Mouse (Mus musculus): ENCODE data around the gene H2-Aa. TPM values are rescaled to one million over a fixed set of nuclear protein-coding genes. Genes with fewer than 3 reads are reported as not detected.

H2-Aa gene
- polyA plus RNA-seq, 1 experiment from 2014 or later = 9.0 TPM

DNA sequence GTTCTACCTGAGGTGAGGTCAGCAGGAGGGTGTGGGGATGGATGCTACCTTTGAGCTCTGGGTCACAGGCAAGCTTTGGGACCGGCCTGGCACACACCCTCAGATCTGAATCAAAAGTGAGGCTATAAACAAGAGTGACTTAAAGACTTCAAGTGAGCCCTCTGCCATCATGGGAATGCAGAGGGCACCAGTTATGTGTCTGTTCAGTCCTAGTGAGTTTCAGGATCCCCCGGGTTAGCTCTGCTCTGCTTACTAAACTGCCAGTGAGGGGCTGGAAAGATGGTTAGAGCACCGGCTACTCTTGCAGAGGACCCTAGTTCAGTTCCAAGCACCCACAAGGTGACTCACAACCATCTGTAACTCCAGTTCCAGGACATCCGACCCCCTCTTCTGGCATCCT, 4.9 kb upstream of the H2-Aa start:
- Histone ChIP-seq H3K36me3 (ENCODE audit: control insufficient read depth, insufficient read depth, low read length) (no peaks in the 10 kb centered on the region), H3K9me3 (ENCODE audit: control insufficient read depth, low read length) (no peaks in the 10 kb centered on the region), H3K27me3 (ENCODE audit: control insufficient read depth, insufficient read depth, low read depth, low read length) (no peaks in the 10 kb centered on the region), H3K4me1 (replicated peaks; ENCODE audit: control insufficient read depth, insufficient read depth, low read length) (peaks cover 4% of the 10 kb centered on the region), H3K9ac (ENCODE audit: low read length) (no peak overlapping the region), H3K4me3 (ENCODE audit: low read length) (no peak overlapping the region), H3K27ac (ENCODE audit: low read length) (no peak overlapping the region), H3K4me2 (ENCODE audit: low read depth, low read length) (no peak overlapping the region)
- no peak for ATAC-seq (ENCODE audit: low read depth)
- WGBS = 81% methylated on average over 4 of the region's 4 CpGs

- no peaks in the 10 kb centered on the region for H3K9me3 ChIP-seq (ENCODE audit: control insufficient read depth, low read length)
- no peak overlapping the region for H3K4me3 ChIP-seq (ENCODE audit: low read length)
- H3K36me3 ChIP-seq (ENCODE audit: control insufficient read depth, insufficient read depth, low read length) = no peaks in the 10 kb centered on the region
- 17% methylated on average over 8 of the region's 8 CpGs for WGBS
- H3K27me3 ChIP-seq (ENCODE audit: control insufficient read depth, insufficient read depth, low read depth, low read length) = no peaks in the 10 kb centered on the region
- no peak overlapping the region for H3K9ac ChIP-seq (ENCODE audit: low read length)
- H3K27ac ChIP-seq (ENCODE audit: low read length) = no peak overlapping the region
- ATAC-seq (ENCODE audit: low read depth) = peak; percentile 91
- no peak overlapping the region for H3K4me2 ChIP-seq (ENCODE audit: low read depth, low read length)
- H3K4me1 ChIP-seq (replicated peaks; ENCODE audit: control insufficient read depth, insufficient read depth, low read length) = peaks cover 4% of the 10 kb centered on the region
These were observed 4.0 kb upstream of the H2-Aa start for GRCm38 (mm10) chr17:34291609-34292008.

GRCm38 (mm10) chr17:34288131-34288530, 508 bp upstream of the H2-Aa start:
- H3K27ac ChIP-seq (ENCODE audit: low read length) = no peak overlapping the region
- H3K27me3 ChIP-seq (ENCODE audit: control insufficient read depth, insufficient read depth, low read depth, low read length) = no peaks in the 10 kb centered on the region
- no peak overlapping the region for H3K4me2 ChIP-seq (ENCODE audit: low read depth, low read length)
- H3K9me3 ChIP-seq (ENCODE audit: control insufficient read depth, low read length) = no peaks in the 10 kb centered on the region
- WGBS = 66% methylated on average over 3 of the region's 3 CpGs
- H3K4me3 ChIP-seq (ENCODE audit: low read length) = no peak overlapping the region
- no peaks in the 10 kb centered on the region for H3K36me3 ChIP-seq (ENCODE audit: control insufficient read depth, insufficient read depth, low read length)
- no peaks in the 10 kb centered on the region for H3K4me1 ChIP-seq (replicated peaks; ENCODE audit: control insufficient read depth, insufficient read depth, low read length)
- H3K9ac ChIP-seq (ENCODE audit: low read length) = no peak overlapping the region
- ATAC-seq (ENCODE audit: low read depth) = no peak

DNA sequence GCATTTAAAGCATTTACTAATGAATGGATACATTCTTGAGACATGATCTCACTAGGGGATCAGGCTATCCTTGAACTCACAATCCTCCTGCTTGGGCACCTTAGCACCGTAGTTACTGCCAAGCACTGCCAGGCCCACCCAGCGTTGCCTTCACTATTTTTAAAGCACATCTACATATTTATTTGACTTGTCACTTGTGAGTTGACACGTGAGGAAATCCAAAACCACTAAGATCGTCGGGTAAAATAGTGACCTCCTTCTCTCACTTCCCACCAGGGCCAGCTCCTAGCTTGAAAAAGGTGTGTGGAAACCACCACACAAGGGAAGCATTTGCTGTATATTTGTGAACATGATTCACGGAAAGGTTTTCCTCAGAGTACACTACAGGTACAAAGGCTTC, 624 bp downstream of the H2-Aa start:
- Histone ChIP-seq H3K4me3 (ENCODE audit: low read length) (no peak overlapping the region), H3K9ac (ENCODE audit: low read length) (no peak overlapping the region), H3K27ac (ENCODE audit: low read length) (no peak overlapping the region), H3K9me3 (ENCODE audit: control insufficient read depth, low read length) (no peaks in the 10 kb centered on the region), H3K4me2 (ENCODE audit: low read depth, low read length) (no peak overlapping the region), H3K4me1 (replicated peaks; ENCODE audit: control insufficient read depth, insufficient read depth, low read length) (no peaks in the 10 kb centered on the region), H3K27me3 (ENCODE audit: control insufficient read depth, insufficient read depth, low read depth, low read length) (no peaks in the 10 kb centered on the region), H3K36me3 (ENCODE audit: control insufficient read depth, insufficient read depth, low read length) (no peaks in the 10 kb centered on the region)
- WGBS = 48% methylated on average over 6 of the region's 6 CpGs
- ATAC-seq (ENCODE audit: low read depth) = no peak

GRCm38 (mm10) chr17:34286501-34286900, 1.1 kb downstream of the H2-Aa start:
- 59% methylated on average over 5 of the region's 5 CpGs for WGBS
- no peaks in the 10 kb centered on the region for H3K9me3 ChIP-seq (ENCODE audit: control insufficient read depth, low read length)
- ATAC-seq (ENCODE audit: low read depth) = no peak

GRCm38 (mm10) chr17:34285848-34286247, 1.8 kb downstream of the H2-Aa start:
- no peak overlapping the region for H3K27ac ChIP-seq (ENCODE audit: low read length)
- no peaks in the 10 kb centered on the region for H3K27me3 ChIP-seq (ENCODE audit: control insufficient read depth, insufficient read depth, low read depth, low read length)
- no peaks in the 10 kb centered on the region for H3K4me1 ChIP-seq (replicated peaks; ENCODE audit: control insufficient read depth, insufficient read depth, low read length)
- H3K4me3 ChIP-seq (ENCODE audit: low read length) = no peak overlapping the region
- H3K9ac ChIP-seq (ENCODE audit: low read length) = no peak overlapping the region
- 27% methylated on average over 4 of the region's 4 CpGs for WGBS
- no peaks in the 10 kb centered on the region for H3K9me3 ChIP-seq (ENCODE audit: control insufficient read depth, low read length)
- no peaks in the 10 kb centered on the region for H3K36me3 ChIP-seq (ENCODE audit: control insufficient read depth, insufficient read depth, low read length)
- H3K4me2 ChIP-seq (ENCODE audit: low read depth, low read length) = no peak overlapping the region
- ATAC-seq (ENCODE audit: low read depth) = no peak

More at GRCm38 (mm10) chr17:34286501-34286900, 1.1 kb downstream of the H2-Aa start:
- Histone ChIP-seq H3K36me3 (ENCODE audit: control insufficient read depth, insufficient read depth, low read length) (no peaks in the 10 kb centered on the region), H3K4me2 (ENCODE audit: low read depth, low read length) (no peak overlapping the region), H3K27ac (ENCODE audit: low read length) (no peak overlapping the region), H3K4me1 (replicated peaks; ENCODE audit: control insufficient read depth, insufficient read depth, low read length) (no peaks in the 10 kb centered on the region), H3K27me3 (ENCODE audit: control insufficient read depth, insufficient read depth, low read depth, low read length) (no peaks in the 10 kb centered on the region), H3K4me3 (ENCODE audit: low read length) (no peak overlapping the region), H3K9ac (ENCODE audit: low read length) (no peak overlapping the region)

DNA sequence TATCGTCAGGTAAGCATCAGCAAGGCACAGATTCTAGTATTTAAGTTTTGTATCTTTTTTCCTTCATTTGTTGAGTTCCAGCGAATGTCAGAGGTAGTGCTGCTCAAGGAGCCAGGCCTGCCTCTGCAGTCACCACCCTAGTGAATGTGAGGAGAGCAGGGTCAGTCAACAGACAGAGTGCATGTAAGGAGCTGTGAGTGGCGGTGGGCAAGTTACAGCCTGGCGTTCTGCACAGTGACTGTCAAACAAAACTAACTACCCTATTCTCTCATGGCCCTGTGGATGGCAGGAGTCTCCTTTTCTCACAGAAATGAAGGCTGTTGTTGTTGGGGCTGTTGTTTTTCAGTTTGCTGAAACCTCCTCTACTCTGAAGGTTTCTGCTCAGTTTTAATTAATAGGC, 2.3 kb downstream of the H2-Aa start:
- no peaks in the 10 kb centered on the region for H3K36me3 ChIP-seq (ENCODE audit: control insufficient read depth, insufficient read depth, low read length)
- H3K27ac ChIP-seq (ENCODE audit: low read length) = no peak overlapping the region

GRCm38 (mm10) chr17:34281836-34282235, 5.8 kb downstream of the H2-Aa start:
- 55% methylated on average over 1 of the region's 1 CpGs for WGBS
- H3K36me3 ChIP-seq (ENCODE audit: control insufficient read depth, insufficient read depth, low read length) = no peaks in the 10 kb centered on the region
- H3K9ac ChIP-seq (ENCODE audit: low read length) = no peak overlapping the region
- no peaks in the 10 kb centered on the region for H3K9me3 ChIP-seq (ENCODE audit: control insufficient read depth, low read length)
- H3K4me3 ChIP-seq (ENCODE audit: low read length) = no peak overlapping the region
- no peak overlapping the region for H3K27ac ChIP-seq (ENCODE audit: low read length)
- no peaks in the 10 kb centered on the region for H3K27me3 ChIP-seq (ENCODE audit: control insufficient read depth, insufficient read depth, low read depth, low read length)
- H3K4me2 ChIP-seq (ENCODE audit: low read depth, low read length) = no peak overlapping the region
- H3K4me1 ChIP-seq (replicated peaks; ENCODE audit: control insufficient read depth, insufficient read depth, low read length) = no peaks in the 10 kb centered on the region
- no peak for ATAC-seq (ENCODE audit: low read depth)

More for the DNA sequence above, 2.3 kb downstream of the H2-Aa start:
- Histone ChIP-seq H3K27me3 (ENCODE audit: control insufficient read depth, insufficient read depth, low read depth, low read length) (no peaks in the 10 kb centered on the region), H3K9ac (ENCODE audit: low read length) (no peak overlapping the region), H3K4me1 (replicated peaks; ENCODE audit: control insufficient read depth, insufficient read depth, low read length) (no peaks in the 10 kb centered on the region), H3K4me2 (ENCODE audit: low read depth, low read length) (no peak overlapping the region), H3K9me3 (ENCODE audit: control insufficient read depth, low read length) (no peaks in the 10 kb centered on the region), H3K4me3 (ENCODE audit: low read length) (no peak overlapping the region)
- ATAC-seq (ENCODE audit: low read depth) = no peak
- 65% methylated on average over 4 of the region's 4 CpGs for WGBS

GRCm38 (mm10) chr17:34280499-34281038, 7.1 kb downstream of the H2-Aa start:
- H3K9ac ChIP-seq (ENCODE audit: low read length) = no peak overlapping the region
- no peaks in the 10 kb centered on the region for H3K36me3 ChIP-seq (ENCODE audit: control insufficient read depth, insufficient read depth, low read length)
- H3K4me2 ChIP-seq (ENCODE audit: low read depth, low read length) = no peak overlapping the region
- H3K4me1 ChIP-seq (replicated peaks; ENCODE audit: control insufficient read depth, insufficient read depth, low read length) = no peaks in the 10 kb centered on the region
- H3K4me3 ChIP-seq (ENCODE audit: low read length) = no peak overlapping the region
- WGBS = 63% methylated on average over 1 of the region's 1 CpGs
- H3K27me3 ChIP-seq (ENCODE audit: control insufficient read depth, insufficient read depth, low read depth, low read length) = no peaks in the 10 kb centered on the region
- no peak for ATAC-seq (ENCODE audit: low read depth)
- peaks cover 3% of the 10 kb centered on the region; the same call in 1 of the 2 replicates for H3K9me3 ChIP-seq (ENCODE audit: control insufficient read depth, low read length)
- no peak overlapping the region for H3K27ac ChIP-seq (ENCODE audit: low read length)

- H3K4me3 ChIP-seq (ENCODE audit: low read length) = no peak overlapping the region
- H3K27ac ChIP-seq (ENCODE audit: low read length) = no peak overlapping the region
- ATAC-seq (ENCODE audit: low read depth) = no peak
- no peaks in the 10 kb centered on the region for H3K36me3 ChIP-seq (ENCODE audit: control insufficient read depth, insufficient read depth, low read length)
- H3K4me1 ChIP-seq (replicated peaks; ENCODE audit: control insufficient read depth, insufficient read depth, low read length) = no peaks in the 10 kb centered on the region
- H3K9me3 ChIP-seq (ENCODE audit: control insufficient read depth, low read length) = peaks cover 3% of the 10 kb centered on the region; the same call in 1 of the 2 replicates
- H3K9ac ChIP-seq (ENCODE audit: low read length) = no peak overlapping the region
- 80% methylated on average over 1 of the region's 1 CpGs for WGBS
- H3K27me3 ChIP-seq (ENCODE audit: control insufficient read depth, insufficient read depth, low read depth, low read length) = peaks cover 4% of the 10 kb centered on the region; the same call in 1 of the 2 replicates
- no peak overlapping the region for H3K4me2 ChIP-seq (ENCODE audit: low read depth, low read length)
These were observed 15.5 kb downstream of the H2-Aa start for GRCm38 (mm10) chr17:34272102-34272501.

Data from lung, embryonic 16.5 days (tissue).